Mouse (Mus musculus) olfactory bulb, adult 2 months (tissue): ENCODE data around the gene Sod2. TPM values are rescaled to one million over a fixed set of nuclear protein-coding genes. Genes with fewer than 3 reads are reported as not detected.
"Not testable (repeated sequence)": the region's sequence is repeated elsewhere in the genome, so short reads cannot be mapped to it uniquely, and the experiment has no call there.

Experiments
- H3K27ac ChIP-seq: fragments of 200-500 bp; 2 replicates; pipeline ENCODE4 v1.5.1; 2012; ENCODE audit warnings: low read depth, low read length; ENCODE audit not compliant: insufficient read depth
- H3K4me1 ChIP-seq: fragments of 200-500 bp; 2 replicates; pipeline ENCODE4 v1.6.1; 2012; ENCODE audit warnings: low read length; ENCODE audit not compliant: control insufficient read depth, insufficient read depth
- H3K4me3 ChIP-seq: fragments of 200-500 bp; 2 replicates; pipeline ENCODE4 v1.5.1; 2012; ENCODE audit warnings: mild to moderate bottlenecking, low read depth, low read length, moderate library complexity; ENCODE audit not compliant: insufficient read depth
- CTCF ChIP-seq: fragments of 200-500 bp; IDR thresholded peaks from 2 replicates; pipeline ENCODE4 v1.5.1; 2012; ENCODE audit warnings: low read depth, mild to moderate bottlenecking, low read length, moderate library complexity; ENCODE audit not compliant: insufficient read depth
- POLR2A ChIP-seq: fragments of 200-500 bp; IDR thresholded peaks from 2 replicates; pipeline ENCODE4 v1.6.1; 2012; ENCODE audit warnings: mild to moderate bottlenecking, low read depth, low read length, moderate library complexity; ENCODE audit not compliant: insufficient read depth
- WGBS: fragments of 180-500 bp; shearing (Covaris S2); methylation state at CpG from one replicate; pipeline ENCODE4 v1.1.7; 2018; 5-methylcytosine and 5-hydroxymethylcytosine counted together
- polyA plus RNA-seq: library from polyadenylated mRNA; stranded (reverse); fragments of >200 nt; gene quantifications from 2 replicates; pipeline ENCODE4 v1.2.4, GENCODE M21; 2012; ENCODE audit warnings: low replicate concordance; ENCODE audit not compliant: missing spikeins, insufficient read depth, insufficient read length

Gene Sod2
- polyA plus RNA-seq = 78.0 TPM in 1 of 2 replicates, not detected in the other

DNA sequence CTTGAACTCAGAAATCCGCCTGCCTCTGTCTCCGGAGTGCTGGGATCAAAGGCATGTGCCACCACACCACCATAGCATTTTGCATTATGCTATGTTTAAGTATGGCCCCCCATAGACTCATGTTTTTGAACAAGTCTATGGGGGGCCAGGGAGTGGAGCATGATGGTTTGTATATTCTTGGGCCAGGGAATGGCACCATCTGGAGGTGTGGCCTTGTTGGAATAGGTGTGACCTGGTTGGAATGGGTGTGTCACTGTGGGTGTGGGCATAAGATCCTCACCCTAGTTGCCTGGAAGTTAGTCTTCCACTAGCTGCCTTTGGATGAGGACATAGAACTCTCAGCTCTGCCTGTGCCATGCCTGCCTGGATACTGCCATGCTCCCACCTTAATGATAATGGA is at the start of gene Sod2:
Gene Sod2 (plus strand): TSS at position 301 of the 400 bp plus-strand sequence.
- peak within 1 kb of the TSS; percentile 85 for H3K4me3 ChIP-seq
- H3K4me1 ChIP-seq = not testable (repeated sequence)
- peak within 1 kb of the TSS; percentile 76 for H3K27ac ChIP-seq
- 100% methylated on average over 2 of the region's 2 CpGs for WGBS

DNA sequence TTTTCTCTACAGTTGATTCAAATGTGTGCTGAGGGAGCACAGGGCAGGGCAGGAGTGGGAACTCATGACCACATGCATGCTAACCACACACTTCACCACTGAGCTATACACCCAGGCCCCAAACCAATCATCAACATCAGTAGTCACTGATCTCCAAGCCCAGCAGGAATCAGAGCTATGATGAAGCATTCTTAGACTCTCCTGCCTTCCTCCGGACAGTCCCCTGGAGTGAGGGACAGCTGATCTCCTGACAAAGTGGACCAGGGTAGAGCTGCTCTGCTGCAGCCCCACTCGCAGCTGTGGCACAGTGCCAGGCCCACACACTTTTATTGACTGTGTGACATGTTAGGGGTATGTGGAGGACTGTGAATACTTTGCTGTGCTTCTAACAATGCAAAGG is 47.3 kb upstream of the Sod2 start:
- not testable (repeated sequence) for H3K4me1 ChIP-seq, H3K4me3 ChIP-seq, H3K27ac ChIP-seq
- 3% methylated on average over 2 of the region's 2 CpGs for whole genome bisulfite sequencing

DNA sequence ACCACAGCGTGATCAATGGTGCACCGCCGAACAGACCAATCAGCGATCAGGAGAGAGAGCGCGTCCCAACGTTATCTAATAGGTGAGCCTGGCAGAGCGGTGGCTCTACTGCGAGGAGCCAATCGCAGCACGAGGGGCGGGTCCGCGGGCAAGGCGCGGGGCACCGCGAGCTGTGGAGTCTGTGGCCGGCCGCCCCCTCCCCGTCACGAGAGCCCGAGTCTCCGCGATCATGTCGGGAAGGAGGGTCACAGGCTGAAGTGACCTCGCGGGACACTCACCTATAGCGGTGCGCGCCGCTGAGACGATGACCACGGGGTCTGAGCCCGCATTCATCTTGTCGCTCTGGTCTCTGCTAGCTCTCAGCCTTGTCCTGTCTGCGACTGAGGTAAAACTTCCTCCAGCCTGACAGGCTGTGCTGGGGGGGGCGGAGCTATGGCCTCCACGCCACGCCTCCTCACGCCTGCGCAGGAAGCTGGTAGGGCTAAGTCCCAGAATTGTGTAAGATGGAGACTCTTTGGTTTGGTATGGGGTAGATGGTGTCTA is 46.2 kb upstream of the Sod2 start, which contains the start of gene Acat2:
Gene Acat2 (minus strand): TSS at position 417 of the 543 bp plus-strand sequence.
- Histone ChIP-seq H3K4me1 (peaks cover 3% of the 10 kb centered on the region; the same call in 1 of the 2 replicates), H3K27ac (peak within 1 kb of the TSS; percentile 66), H3K4me3 (peak within 1 kb of the TSS; percentile 73)
- TF ChIP-seq CTCF = no peak
- peak; percentile 85 for TF ChIP-seq POLR2A
- WGBS = under 1% methylated on average over 42 of the region's 42 CpGs

- H3K4me3 ChIP-seq = no peak overlapping the region
- H3K27ac ChIP-seq = no peak overlapping the region
- H3K4me1 ChIP-seq = peaks cover 3% of the 10 kb centered on the region; the same call in 1 of the 2 replicates
- WGBS = 83% methylated on average over 3 of the region's 3 CpGs
- no peak for TF ChIP-seq POLR2A
- no peak for TF ChIP-seq CTCF
Observed at GRCm38 (mm10) chr17:12963476-12963875, 43.2 kb upstream of the Sod2 start.

- 86% methylated on average over 2 of the region's 2 CpGs for WGBS
- Histone ChIP-seq H3K27ac (no peak overlapping the region), H3K4me3 (no peak overlapping the region), H3K4me1 (no peaks in the 10 kb centered on the region; the same call in 1 of the 2 replicates)
- no peak for TF ChIP-seq POLR2A
- TF ChIP-seq CTCF = no peak
Observed at GRCm38 (mm10) chr17:12967173-12967572, 39.5 kb upstream of the Sod2 start.

- 70% methylated on average over 2 of the region's 2 CpGs for WGBS
Observed at GRCm38 (mm10) chr17:12973851-12974250, 32.8 kb upstream of the Sod2 start.

DNA sequence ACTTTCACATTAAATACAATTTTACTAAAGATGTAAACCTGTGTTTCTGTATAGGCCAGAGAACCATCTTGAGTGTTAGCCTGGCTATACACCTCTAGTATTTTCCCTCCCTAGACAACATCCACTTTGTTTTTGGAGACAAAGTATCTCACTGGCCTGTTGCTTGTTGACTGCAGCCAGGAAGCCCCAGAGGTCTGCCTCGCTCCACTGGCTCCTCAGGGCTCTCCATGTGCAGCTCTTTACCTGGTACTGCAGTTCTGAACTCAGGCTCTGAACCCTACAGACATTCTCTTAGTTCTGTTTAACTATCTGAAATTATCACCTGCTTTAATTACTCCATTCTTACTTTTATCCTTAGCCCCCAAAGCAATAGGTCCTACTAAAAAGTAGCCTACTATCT is 28.1 kb upstream of the Sod2 start:
- H3K27ac ChIP-seq = no peak overlapping the region
- no peaks in the 10 kb centered on the region for H3K4me1 ChIP-seq
- WGBS = 100% methylated on average over 1 of the region's 1 CpGs
- no peak for TF ChIP-seq CTCF
- no peak for TF ChIP-seq POLR2A
- no peak overlapping the region for H3K4me3 ChIP-seq

More at GRCm38 (mm10) chr17:12973851-12974250, 32.8 kb upstream of the Sod2 start:
- no peaks in the 10 kb centered on the region; the same call in 1 of the 2 replicates for H3K4me1 ChIP-seq
- H3K27ac ChIP-seq = no peak overlapping the region
- no peak overlapping the region for H3K4me3 ChIP-seq
- TF ChIP-seq CTCF (no peak), POLR2A (no peak)

DNA sequence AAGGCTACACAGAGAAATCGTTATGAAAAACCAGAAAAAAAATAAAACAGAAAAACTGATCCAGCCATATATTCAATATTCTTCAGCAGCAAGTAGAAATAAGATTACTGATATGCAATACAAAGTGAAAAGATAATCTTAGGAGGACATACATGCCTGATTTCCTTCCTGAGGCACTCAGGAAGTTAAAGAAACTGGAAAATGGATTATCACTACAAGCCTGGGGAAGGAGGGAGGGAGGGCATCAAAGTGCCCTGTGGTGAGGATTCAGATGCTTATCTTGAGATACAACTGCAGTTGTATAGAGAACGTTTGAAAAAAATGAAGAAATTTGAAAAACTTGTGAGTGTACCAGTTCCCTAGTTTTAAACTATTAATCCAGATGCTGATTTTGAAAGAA is 22.7 kb upstream of the Sod2 start:
- Histone ChIP-seq H3K4me3 (no peak overlapping the region), H3K4me1 (no peaks in the 10 kb centered on the region), H3K27ac (no peak overlapping the region)
- WGBS = 79% methylated on average over 2 of the region's 2 CpGs
- TF ChIP-seq CTCF (no peak), POLR2A (no peak)

- not testable (repeated sequence) for H3K27ac ChIP-seq, H3K4me1 ChIP-seq, H3K4me3 ChIP-seq
- WGBS = 94% methylated on average over 8 of the region's 8 CpGs
Observed at GRCm38 (mm10) chr17:12988096-12988495, 18.6 kb upstream of the Sod2 start.

- Histone ChIP-seq H3K27ac (no peak overlapping the region), H3K4me3 (peak overlapping the region; percentile 52; the same call in 1 of the 2 replicates), H3K4me1 (0 out of 2 replicates have a peak, but pooled peaks cover 3% of the 10 kb centered on the region)
- no peak for TF ChIP-seq POLR2A
- no peak for TF ChIP-seq CTCF
- WGBS = 41% methylated on average over 8 of the region's 8 CpGs
Observed at GRCm38 (mm10) chr17:12990567-12991145, 16.0 kb upstream of the Sod2 start.
